Comparison of ENCODE assay signal across 11 mouse cellular contexts in the genomic region with DNA sequence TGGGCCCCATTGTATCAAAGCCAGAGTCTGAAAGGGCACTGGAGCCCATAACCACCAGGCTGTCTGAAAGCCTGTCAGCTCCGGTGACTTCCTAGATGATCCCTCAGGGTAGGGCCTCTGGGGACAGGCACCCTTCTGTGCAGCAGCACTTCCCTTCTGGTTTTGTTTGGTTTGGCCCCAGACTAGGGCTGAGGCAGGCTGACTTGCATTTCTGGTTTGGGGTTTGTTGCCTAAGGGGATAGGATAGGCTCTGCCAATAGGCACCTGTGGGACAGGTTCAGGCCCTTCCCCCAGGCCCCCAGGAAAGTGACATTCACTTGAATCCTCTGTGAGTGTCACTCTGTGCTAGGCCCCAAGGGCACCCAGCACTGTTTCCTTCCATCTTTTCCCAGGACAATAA.
DNase-seq lines count a peak whose midpoint lies in the region; ATAC-seq and TF ChIP-seq lines count a peak whose summit lies in the region.
"Had no signal": no experiment of that assay in that cellular context is flagged by ENCODE, and none has a peak within 500 bp of the region (broad histone marks: within the 10 kb centered on the region; RNA-seq: fewer than 3 reads in every experiment).

No protein-coding gene starts in this region.

- peak overlapping the region; percentile 66 for H3K27ac ChIP-seq in lung, embryonic 16.5 days (ENCODE audit: low read length)
- H3K27ac ChIP-seq in embryonic facial prominence, embryonic 14.5 days (replicated peaks; ENCODE audit: low read depth, low read length): 0 out of 2 replicates have a peak overlapping the region, but pooled peaks have one; percentile 48
- H3K27ac ChIP-seq: hindbrain, embryonic 15.5 days; layer of hippocampus, adult 2 months; neural tube, embryonic 12.5 days had no signal

- H3K27me3 ChIP-seq in lung, embryonic 16.5 days (ENCODE audit: control insufficient read depth, insufficient read depth, low read depth, low read length): no peaks in the 10 kb centered on the region
- no peaks in the 10 kb centered on the region for H3K27me3 ChIP-seq in embryonic facial prominence, embryonic 14.5 days (replicated peaks; ENCODE audit: control insufficient read depth, insufficient read depth, low read length)
- H3K27me3 ChIP-seq: hindbrain, embryonic 15.5 days; neural tube, embryonic 12.5 days had no signal

- ATAC-seq in lung, embryonic 16.5 days (ENCODE audit: low read depth): peak; percentile 66
- ATAC-seq in embryonic facial prominence, embryonic 14.5 days (ENCODE audit: low read depth): peak; percentile 79
- ATAC-seq in megakaryocyte, adult 5-6 weeks (ENCODE audit: poor library complexity, severe bottlenecking): peak; percentile 55
- ATAC-seq: forebrain, embryonic 16.5 days had no signal

- TF ChIP-seq CTCF in lung, adult 2 months (IDR thresholded peaks at IDR 0.05; ENCODE audit: insufficient read depth, low read length): no peak

- no peak for TF ChIP-seq POLR2A in lung, adult 2 months (IDR thresholded peaks at IDR 0.05; ENCODE audit: borderline replicate concordance, extremely low read depth, low read depth, low read length)

- peaks cover 21% of the 10 kb centered on the region for H3K4me1 ChIP-seq in lung, embryonic 16.5 days (replicated peaks; ENCODE audit: control insufficient read depth, insufficient read depth, low read length)
- peaks cover 15% of the 10 kb centered on the region for H3K4me1 ChIP-seq in lung, adult 2 months (ENCODE audit: control insufficient read depth, insufficient read depth, low read length)
- H3K4me1 ChIP-seq in embryonic facial prominence, embryonic 14.5 days (ENCODE audit: control insufficient read depth, insufficient read depth, low read length): peaks cover 22% of the 10 kb centered on the region; the same call in 1 of the 2 replicates

- 39% methylated on average over 1 of the region's 1 CpGs for WGBS in lung, embryonic 16.5 days
- 43% methylated on average over 1 of the region's 1 CpGs for WGBS in lung, adult 2 months
- WGBS in embryonic facial prominence, embryonic 14.5 days: 44% methylated on average over 1 of the region's 1 CpGs

- H3K9me3 ChIP-seq in lung, embryonic 16.5 days (ENCODE audit: control insufficient read depth, low read length): no peaks in the 10 kb centered on the region
- H3K9me3 ChIP-seq in embryonic facial prominence, embryonic 14.5 days (ENCODE audit: control insufficient read depth, low read length): no peaks in the 10 kb centered on the region
- H3K9me3 ChIP-seq: hindbrain, embryonic 15.5 days; neural tube, embryonic 12.5 days had no signal

- H3K9ac ChIP-seq in lung, embryonic 16.5 days (ENCODE audit: low read length): no peak overlapping the region
- H3K9ac ChIP-seq in embryonic facial prominence, embryonic 14.5 days (ENCODE audit: low read depth, low read length): no peak overlapping the region
- H3K9ac ChIP-seq: hindbrain, embryonic 15.5 days; neural tube, embryonic 12.5 days had no signal

- no peak overlapping the region for H3K4me2 ChIP-seq in lung, embryonic 16.5 days (ENCODE audit: low read depth, low read length)
- no peak overlapping the region for H3K4me2 ChIP-seq in embryonic facial prominence, embryonic 14.5 days (ENCODE audit: low read depth, low read length)
- H3K4me2 ChIP-seq: hindbrain, embryonic 15.5 days; neural tube, embryonic 12.5 days had no signal

- H3K4me3 ChIP-seq in lung, embryonic 16.5 days (ENCODE audit: low read length): no peak overlapping the region
- no peak overlapping the region for H3K4me3 ChIP-seq in lung, adult 2 months (replicated peaks; ENCODE audit: extremely low read depth, low read depth, low read length)
- no peak overlapping the region for H3K4me3 ChIP-seq in embryonic facial prominence, embryonic 14.5 days (ENCODE audit: low read depth, low read length)
- H3K4me3 ChIP-seq: hindbrain, embryonic 15.5 days; layer of hippocampus, adult 2 months; neural tube, embryonic 12.5 days had no signal

- no peak for DNase-seq in lung, adult 2 months
- peak; percentile 24 for DNase-seq in CD4-positive helper T cell, adult 2 months (ENCODE audit: low read depth, low spot score)
- DNase-seq in embryonic facial prominence, embryonic 14.5 days (ENCODE audit: low spot score): peak; percentile 71
- DNase-seq in heart, adult 9 months (ENCODE audit: low spot score in 2 of 2): no peak
- no peak for DNase-seq in kidney, adult 8-10 months

- peaks cover 5% of the 10 kb centered on the region; the same call in 1 of the 2 replicates for H3K36me3 ChIP-seq in lung, embryonic 16.5 days (ENCODE audit: control insufficient read depth, insufficient read depth, low read length)
- peaks cover 22% of the 10 kb centered on the region for H3K36me3 ChIP-seq in embryonic facial prominence, embryonic 14.5 days (ENCODE audit: control insufficient read depth, insufficient read depth, low read length)

Comparison
In these comparisons a context has a peak if more than half of its experiments do, and no peak if none do; other contexts are left out.
1. DNase-seq: peak in CD4-positive helper T cell, adult 2 months (single experiment) and embryonic facial prominence, embryonic 14.5 days (single experiment); none in lung, adult 2 months (single experiment), heart, adult 9 months (0 of 2) and kidney, adult 8-10 months (0 of 2).
2. Peak in every context shown above with its lines, with median percentiles within 50 percentile points of each other: ATAC-seq.